Mouse (Mus musculus) cerebellum, adult (tissue): ENCODE results near the gene Eif2ak3.
"Not testable (repeated sequence)": the region's sequence is repeated elsewhere in the genome, so short reads cannot be mapped to it uniquely, and the experiment has no call there.

Experiments used
- ATAC-seq: cut with Nextera tagmentation; 2 replicates; pipeline ENCODE4 v1.9.2; 2017; ENCODE audit warnings: mild to moderate bottlenecking, moderate library complexity, mixed read lengths; ENCODE audit not compliant: insufficient number of reproducible peaks, low FRiP score, low TSS enrichment

The Eif2ak3 gene

DNA sequence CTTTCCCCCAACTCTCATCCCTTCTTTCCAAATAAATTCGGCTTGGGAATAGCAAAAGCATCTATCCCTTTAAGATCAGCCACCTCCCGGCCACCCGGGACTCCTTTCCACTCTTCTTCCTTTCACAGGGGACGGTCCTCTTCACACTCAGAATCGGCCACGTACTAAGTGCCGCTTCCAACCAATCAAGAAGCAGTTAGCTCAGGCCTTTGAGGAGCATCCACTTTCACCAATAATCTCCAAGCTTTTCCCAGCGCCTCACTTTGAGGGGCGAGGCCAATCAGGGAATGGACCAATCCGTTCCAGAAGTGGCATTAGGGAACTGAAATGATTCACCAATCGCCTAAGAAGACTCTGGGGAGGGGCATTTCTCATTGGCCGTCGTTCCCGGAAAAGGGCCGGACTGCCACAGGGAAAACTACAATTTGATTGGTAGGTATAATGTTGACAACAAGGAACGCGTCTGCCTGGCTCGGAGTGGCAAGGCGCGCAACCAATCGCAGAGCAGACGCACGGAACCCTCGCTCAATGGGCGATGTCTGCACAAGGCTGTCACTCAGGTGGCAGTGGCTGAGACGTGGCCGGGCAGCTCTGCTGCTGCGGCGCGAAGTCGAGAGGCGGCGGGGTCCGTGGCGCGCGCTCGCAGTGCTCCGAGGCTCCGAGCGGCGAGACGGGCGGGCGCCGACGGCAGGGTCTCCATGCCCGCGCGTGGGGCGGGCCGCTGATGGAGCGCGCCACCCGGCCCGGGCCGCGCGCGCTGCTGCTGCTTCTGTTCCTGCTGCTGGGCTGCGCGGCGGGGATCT lies at the start of gene Eif2ak3:
Gene Eif2ak3 (plus strand): TSS at position 514 of the 803 bp plus-strand sequence.
- ATAC-seq, result peak; percentile 97

DNA sequence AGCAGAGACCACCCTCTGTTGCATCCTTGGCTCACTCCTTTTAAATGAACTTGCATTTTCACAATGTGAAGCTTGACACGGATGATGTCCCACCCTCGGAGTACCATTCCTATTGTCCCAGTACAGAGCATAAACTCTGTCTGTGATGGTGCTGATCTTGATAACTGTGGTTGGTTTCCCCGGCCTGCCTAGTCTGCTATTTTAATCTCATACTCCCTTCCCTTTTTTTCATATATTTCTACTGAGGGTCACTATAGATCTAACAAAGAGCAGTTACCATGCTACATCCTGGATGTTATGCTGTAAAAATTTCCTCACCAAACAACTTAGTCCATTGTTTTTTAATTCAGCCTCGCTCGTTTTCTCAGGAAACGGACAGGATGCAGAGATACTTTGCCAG lies 47.4 kb upstream of the Eif2ak3 start:
- ATAC-seq, result no peak

DNA sequence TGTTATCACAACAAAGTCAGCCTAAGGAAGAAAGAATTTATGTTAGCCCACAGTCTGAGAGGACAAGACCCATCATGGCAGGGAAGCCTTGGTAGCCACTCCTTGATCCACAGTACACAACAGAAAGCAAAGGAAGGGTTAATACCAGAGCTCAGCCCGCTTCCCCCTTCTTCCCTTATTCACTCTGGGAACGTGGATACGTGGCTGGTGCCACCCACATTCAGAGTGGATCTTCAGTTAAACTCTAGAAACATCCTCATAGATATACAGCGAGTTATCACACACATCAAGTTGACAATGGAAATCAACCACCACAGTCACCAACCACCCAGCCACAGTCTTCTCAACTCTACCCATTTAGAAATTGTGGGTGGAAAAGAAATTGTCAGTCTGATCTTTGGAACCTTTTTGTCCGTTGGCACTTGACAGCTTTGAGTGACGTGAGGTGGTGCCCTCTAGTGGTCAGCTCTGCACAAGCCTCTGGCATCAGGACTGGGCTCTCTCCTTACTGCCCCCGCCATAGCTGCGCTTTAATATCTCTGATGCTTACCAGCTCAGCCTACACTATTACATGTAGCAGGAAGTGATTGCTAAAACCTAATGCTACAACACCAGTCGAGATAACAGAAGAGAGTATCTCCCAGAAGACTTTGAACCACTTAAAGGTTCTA lies 46.6 kb upstream of the Eif2ak3 start:
- 0 out of 2 replicates have a peak, but pooled peaks have one; percentile 56 for ATAC-seq

DNA sequence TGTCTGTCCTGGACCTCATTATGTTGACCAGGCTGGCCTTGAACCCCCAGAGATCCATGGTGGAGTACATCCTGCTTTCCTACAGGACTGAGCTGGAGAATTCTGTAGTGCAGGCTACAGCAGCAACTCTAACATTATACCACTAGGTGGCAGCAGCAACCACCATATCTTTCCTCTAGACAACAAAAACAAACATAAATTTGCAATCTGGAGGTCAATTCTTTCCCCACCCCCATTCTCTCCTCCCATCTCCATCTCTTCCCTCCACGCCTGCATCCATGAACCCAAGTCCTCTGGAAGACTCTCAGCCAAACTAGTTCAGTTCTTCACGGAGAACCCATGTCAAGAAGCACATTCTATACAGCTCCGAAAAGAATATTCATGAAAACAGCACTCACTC lies 39.7 kb upstream of the Eif2ak3 start:
- peak; percentile 64 for ATAC-seq

DNA sequence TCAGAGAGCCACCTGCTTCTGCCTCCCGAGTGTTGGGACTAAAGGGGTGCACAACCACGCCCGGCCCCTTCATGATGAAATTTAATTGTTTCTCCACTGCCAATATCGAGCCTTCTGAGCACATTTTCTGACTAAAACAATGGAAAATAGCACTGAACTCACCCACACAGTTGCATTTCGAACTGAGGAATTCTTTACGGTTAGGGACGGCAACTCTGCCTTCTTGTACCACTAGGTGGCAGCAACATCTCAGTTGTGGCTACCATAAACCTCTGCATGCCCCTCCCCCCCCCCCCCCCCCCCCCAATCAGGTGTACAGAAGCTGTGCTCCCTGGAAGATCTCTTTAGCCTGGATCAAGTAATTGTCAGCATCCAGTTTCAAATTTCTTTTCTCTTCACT lies 39.0 kb upstream of the Eif2ak3 start:
- ATAC-seq, result peak; percentile 34

DNA sequence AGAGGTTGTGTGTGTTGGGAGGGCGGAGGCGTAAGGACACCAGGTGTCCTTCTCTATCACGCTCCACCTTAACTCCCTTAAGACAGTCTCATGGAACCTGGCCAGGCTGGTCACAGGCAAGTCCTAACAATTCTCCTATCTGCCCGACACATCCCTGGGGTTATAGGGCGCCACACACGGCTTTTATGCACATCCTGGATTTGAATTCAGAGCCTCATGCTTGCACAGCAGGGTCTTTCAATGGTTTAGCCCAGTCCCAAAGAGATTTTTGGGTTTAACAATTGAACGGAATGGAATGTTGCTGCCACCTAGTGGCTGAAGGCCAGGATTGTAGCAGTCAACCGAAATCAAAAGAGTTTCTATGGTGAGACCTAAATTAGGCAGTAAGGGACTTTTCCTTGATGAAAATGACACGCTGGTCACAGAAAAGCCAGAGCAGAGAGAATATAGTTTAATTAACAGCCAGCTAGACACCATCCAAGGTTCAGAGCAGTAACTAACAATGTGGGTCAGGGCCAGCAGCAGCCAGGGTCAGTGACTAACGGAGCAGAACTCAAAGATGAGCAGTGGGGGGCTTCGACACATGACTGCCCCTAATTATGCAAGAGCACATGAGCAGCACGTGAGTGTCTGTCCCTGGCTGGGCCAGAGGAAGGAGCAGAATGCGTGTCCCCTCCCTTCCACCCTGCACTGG lies 38.3 kb upstream of the Eif2ak3 start:
- ATAC-seq, result peak; percentile 59

DNA sequence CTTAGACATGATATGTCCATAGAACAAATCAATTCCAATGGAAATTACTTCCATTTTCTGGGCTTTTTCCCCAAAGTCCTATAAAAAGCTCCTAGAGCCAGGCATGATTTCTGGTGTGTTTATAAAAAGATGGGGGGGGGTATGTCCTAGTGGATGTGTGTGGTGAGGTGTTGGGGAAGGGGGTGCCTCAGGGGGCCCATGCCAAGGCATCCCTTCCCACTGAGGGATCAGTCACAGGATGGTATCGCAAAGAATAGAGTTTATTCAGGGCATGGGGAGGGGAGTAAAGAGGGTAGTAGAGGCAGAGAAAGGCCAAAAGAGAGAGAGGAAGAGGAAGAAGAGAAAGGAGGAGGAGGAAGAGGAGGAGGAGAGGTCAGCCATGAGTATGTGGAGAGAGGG lies 37.8 kb upstream of the Eif2ak3 start:
- ATAC-seq, result no peak

DNA sequence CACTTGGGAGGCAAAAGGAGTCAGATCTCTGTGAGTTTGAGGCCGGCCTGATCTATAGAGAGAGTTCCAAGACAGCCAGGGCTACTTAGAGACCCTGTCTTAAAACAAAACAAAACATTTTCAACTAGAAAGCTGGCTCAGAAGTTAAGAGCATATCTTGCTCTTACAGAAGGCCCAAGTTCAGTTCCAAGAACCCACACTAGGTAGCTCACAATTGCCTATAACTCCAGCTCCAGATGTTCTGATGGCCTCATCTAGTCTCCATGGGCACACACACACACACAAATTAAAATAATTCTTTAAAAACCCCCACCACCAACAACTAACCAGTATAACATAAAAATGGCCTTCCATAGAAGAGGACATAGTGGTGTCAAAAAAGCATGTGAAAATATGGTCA lies 33.8 kb upstream of the Eif2ak3 start:
- no peak for ATAC-seq

DNA sequence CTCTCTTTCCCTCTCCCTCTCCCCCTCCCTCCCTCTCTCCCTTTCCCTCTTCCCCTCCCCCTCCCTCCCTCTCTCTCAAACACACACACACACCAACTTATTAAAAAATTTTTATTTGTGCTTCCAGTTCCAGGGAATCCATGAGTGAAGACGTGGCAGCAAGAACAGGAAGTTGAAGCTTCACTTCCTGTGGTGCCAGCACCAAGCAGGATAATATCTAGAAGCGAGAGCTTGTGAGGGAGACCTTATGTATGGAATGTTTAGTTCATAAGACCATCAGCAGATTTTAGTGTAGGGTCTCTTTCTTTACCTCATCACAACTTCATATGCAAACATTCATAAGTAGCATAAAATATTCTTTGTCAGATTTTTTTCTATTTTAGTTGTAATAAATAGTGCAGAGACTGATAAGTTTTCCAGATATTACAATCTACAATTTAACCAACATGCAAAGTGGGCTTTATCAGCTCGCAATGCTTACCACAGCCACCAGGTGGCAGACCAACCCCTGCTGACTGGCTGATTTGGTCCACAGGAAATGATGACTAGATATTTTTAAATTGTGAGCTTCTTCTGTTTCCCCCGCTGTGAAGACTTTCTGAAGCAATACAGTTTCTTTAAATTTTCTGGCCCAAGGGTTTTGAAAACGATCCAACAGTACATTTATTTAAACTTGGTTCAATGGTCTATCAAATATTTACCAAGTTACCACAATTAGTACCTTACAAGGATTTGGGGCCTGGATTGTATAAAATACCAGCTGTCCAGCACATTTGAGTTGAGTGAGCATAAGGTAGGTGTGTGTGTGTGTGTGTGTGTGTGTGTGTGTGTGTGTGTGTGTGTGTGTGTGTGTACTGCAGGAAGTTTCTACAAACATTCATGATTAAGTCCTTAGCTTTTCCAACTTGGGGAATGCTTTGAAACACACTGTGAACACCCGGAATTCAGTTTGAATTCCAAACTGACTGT lies 32.5 kb upstream of the Eif2ak3 start:
- no peak for ATAC-seq

DNA sequence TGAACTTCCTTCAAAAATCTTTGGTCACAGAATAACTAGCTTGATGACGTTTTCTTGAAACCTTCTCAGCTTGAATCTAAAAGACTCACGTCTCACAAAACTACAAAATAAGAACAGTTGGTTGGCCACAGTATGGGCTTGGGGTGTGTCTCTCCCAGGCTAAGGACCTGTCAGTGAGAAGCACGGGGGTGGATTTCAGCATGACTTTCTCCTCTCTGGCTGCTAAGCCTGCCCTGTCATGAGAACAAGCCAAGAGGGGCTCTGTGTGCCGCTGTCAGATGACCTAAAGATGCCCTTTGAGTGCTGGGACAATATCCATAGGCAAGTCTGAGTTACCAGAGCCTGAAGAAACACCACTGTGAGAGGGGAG lies 31.8 kb upstream of the Eif2ak3 start:
- no peak for ATAC-seq

DNA sequence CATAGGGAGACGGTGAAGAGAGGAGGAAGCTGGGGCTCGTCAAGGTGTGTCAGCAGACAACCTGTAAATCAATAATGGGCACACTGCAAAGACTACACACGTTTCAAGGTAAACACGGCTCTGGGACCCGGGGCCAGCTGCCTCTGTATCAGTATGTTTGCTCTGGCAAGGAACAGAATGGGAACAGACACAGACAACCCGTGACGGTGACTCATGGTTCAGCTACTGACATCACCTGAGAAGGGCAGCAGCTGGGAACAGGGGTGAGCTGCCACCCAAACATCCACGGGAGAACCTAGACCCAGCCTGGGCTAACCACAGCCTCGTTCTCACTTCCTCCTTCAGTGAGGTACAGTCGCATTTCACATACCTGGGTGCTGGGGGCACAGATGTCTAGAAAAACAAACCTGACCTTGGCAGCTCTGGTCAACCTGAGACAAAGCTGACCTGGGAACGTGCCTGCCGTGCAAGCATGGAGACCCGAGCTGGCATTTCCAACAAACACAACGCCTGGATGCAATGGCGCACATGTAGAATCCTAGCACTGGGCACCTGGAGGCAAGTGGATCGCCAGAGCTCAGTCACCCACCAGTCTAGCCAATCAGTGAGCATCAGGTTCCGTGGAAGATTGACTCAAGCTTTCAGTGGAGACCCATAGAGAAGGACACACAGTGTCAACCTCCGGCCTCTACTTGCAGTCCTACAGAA lies 30.2 kb upstream of the Eif2ak3 start:
- no peak for ATAC-seq

DNA sequence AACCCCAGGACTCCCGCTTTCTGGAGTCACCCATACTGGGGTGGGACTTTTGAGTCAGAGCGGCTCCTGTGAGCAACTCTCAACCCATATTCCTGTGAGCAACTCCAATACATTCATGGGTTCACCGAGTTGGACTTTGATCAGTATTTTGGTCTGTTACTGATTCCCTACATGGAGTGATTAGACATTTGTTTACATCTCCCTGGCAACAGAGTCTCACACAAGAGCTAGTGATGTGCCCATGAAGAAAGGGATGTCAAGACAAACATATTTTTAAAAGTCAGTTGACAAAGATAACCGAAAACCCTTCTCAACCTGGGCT lies 29.7 kb upstream of the Eif2ak3 start:
- ATAC-seq, result no peak

DNA sequence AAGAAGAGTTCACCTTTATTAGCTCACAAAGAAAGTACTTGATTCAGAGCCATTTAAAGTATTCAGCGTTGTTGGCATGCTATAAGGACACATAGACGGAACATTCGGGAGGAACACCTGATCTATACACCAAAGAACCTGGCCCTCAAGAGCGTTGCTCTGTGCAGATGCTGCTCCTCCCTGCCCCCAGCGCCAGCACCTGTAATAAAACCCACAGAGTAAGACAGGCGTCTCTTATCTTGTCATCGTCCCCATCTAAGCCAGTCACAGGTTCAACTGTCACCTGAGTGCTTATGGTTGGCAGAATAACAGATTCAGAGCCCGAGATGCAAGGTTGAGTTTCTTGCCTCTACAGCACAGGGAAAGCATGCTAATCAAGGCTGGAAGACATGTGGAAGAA lies 28.8 kb upstream of the Eif2ak3 start:
- no peak for ATAC-seq

DNA sequence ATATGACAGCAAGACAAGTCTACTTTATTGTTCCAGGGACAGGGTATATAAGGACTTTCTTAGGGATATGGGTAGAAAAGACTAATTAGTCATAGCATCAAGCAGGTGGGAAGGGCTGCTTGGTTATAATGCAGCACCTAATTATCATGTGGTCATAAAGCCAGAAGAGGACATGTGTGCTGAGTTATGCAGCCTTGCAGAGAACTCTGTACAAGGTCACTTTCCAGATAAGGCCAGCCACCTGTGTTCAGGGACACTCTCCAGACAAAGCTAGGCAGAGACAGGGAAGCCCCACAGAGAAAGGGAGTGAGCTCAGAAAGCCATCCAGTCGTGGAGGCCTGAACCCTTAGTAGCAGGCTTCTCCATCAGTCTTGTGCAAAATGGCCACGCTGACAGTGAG lies 22.7 kb upstream of the Eif2ak3 start:
- no peak for ATAC-seq

DNA sequence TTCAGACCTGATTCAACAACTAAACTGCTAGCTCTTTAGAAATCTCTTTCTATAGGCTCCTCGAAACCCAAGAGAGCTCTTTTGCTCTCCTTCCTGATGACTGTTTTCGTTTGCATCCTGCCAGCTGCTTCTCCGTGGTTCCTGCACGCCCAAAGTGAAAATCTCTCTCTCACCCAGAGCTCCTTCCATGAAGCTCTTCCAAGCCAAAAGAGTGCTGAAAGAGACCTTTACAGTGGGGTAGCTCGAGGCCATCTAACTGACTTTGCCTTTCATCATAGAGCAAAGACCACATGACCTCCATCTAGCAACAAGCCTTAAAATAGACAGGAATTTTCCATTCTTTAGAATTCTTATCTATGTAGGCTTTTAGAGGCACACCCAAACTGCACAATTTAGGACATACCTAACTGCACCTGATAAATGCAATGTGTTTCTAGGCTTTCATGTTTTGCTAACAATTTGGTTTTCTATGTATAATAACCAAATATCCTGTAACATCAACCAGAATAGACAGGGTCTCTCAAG lies 21.9 kb upstream of the Eif2ak3 start:
- ATAC-seq, result no peak

DNA sequence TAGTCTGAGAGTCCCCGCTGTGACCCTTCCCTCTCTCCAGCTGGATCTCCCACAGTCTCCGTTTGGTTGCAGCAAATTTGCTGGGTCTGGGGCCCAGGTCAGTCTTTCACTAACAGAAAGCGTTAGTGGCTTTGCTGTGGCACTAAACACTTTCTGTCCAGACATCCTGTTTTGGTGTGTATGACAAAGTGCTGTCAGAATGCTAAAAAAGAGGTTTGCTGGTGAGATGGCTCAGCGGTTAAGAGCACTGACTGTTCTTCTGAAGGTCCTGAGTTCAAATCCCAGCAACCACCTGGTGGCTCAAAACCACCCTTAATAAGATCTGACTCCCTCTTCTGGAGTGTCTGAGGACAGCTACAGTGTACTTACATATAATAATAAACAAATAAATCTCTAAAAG lies 21.0 kb upstream of the Eif2ak3 start:
- ATAC-seq, result not testable (repeated sequence)

DNA sequence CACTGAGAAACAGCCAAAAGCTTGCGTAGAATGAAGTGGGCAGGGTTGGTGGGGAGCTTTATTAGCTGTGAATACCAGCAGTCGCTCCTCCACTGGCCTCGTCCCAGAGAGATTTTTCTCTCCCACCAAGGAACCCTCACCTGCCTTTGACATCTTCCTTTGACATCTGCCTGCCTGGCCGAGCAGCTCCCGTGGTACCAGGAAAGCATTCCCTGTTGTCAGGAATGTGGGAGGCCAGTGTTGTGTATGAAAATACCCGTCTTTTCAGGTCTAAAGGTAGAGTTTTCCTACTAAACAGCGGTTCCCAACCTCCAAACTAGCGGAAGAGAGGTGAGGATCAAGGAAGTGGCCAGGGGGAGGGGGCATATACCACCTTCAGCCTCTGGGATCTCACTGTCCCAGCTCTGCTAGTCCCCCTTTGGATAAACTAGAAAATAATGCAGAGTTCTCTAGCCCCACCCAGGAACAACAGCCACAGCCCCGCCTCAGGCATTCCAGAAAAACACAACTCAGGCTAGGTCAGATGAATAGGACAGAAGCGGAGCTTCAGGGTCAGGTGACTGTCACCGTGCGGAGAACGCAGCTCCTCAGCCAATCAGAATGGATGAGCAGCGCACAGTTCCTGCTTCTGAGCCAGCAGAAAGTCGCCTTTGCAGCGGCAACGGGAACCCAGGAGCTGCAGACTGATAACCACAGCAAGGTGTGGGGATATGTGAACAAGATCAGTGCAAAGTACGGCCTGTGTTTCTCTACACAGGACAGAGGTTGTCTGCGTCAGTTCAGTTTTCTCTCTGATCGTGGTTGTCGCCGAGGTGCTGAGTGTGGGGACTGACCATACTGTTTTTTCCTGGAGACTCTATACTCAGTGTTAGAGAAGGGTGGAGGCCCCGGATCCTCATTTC lies 20.0 kb upstream of the Eif2ak3 start:
- ATAC-seq, result peak; percentile 98

DNA sequence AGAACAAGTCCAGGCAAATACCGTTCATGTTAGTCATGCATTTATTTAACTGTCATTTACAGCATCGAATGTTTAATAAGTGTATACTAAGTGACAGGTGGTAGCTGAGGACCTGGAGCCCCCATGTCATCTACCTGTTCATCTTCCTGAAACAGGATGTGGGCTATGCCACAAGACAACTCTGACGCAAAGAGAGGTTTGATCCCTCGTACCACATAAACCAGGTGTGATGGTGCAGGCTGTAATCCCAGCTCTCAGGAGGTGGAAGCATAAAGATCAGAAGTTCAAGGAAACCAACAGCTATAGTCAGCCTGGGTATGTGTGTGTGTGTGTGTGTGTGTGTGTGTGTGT lies 19.4 kb upstream of the Eif2ak3 start:
- ATAC-seq, result no peak

DNA sequence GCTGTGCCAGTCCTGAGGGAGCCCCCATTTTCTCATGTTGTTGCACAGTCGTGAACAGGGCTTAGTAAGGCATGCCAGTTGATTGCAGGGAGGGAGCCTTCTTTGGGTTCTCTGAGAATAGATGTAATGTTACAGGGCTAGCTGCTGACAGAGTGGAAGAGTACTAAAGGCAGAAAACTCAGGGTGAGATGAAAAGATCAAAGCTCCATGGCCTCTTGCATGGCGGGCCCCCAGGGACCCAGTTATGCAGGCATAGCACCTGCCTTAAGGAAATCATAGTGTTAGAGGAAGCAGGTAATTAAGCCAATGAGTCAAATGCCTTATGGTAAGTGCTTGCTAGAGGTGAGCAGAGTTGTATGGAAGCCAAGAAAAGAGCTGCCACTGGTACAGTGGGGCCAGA lies 14.9 kb upstream of the Eif2ak3 start:
- no peak for ATAC-seq
